Mouse (Mus musculus): Measurements from ENCODE around the gene Sumo2.

DNA sequence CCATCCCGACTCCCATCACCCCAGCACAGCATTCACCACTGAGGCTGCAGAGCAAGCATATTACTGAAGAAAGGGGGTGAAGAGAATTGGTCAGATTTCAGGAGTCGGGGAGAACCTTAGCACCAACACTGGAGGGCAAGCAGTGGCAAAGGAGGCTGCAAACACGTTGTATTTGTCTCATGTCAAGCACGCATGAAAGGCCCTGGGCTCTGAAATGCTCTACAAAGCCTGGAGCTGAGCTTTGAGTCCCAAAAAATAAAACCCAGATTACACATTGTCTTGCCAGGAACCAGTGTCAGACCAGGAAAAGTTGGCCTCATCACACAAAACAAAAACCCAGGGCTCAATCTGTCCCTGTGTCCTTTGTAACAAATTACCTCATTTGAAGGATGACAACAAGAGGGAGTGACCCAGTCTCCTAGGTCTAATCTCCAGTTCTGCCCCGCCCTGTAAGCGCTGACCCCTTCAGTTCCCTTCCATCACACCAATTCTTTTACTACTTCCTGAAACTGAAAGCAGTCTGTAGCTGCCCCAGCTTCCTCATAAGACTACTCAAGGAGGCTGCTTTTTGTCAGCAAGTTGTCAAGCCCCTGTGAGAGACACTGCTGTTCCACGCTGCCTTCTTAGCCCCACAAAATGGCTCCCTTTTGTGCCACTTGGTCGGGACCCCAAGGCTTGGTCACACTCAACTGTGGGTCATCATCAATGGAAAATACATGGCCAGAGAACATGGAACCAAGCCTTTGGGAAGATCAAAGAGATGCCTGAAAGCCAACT, 23.5 kb downstream of the Sumo2 start:
- no peak for TF ChIP-seq CTCF (IDR thresholded peaks at IDR 0.05; ENCODE audit: low read depth, low read length)
- no peak for TF ChIP-seq EP300 (IDR thresholded peaks at IDR 0.05; ENCODE audit: insufficient read depth, low read depth, low read length)
- TF ChIP-seq POLR2A (IDR thresholded peaks at IDR 0.05; ENCODE audit: insufficient read depth, low read length): no peak
